Mouse (Mus musculus) hindbrain, embryonic 15.5 days (tissue): ENCODE measurements around the gene Rlbp1. TPM values are rescaled to one million over a fixed set of nuclear protein-coding genes. Genes with fewer than 3 reads are reported as not detected.

ENCODE experiments used
- ATAC-seq: fragments of 200-750 bp; cut with Nextera tagmentation; 2 replicates; pipeline ENCODE4 v1.8.0; 2017; ENCODE audit warnings: low read depth, moderate number of reproducible peaks, moderate TSS enrichment; ENCODE audit not compliant: low FRiP score
- H3K27ac ChIP-seq: fragments of 300-500 bp; sonication (generic); replicated peaks from 2 replicates; pipeline ENCODE4 v1.5.1; 2015; ENCODE audit warnings: mild to moderate bottlenecking, inconsistent platforms
- H3K27me3 ChIP-seq: fragments of 300-500 bp; sonication (generic); 2 replicates; pipeline ENCODE4 v1.6.1; 2015; ENCODE audit warnings: control low read depth, inconsistent platforms
- H3K36me3 ChIP-seq: fragments of 300-500 bp; sonication (generic); 2 replicates; pipeline ENCODE4 v1.6.1; 2015; ENCODE audit warnings: control low read depth, inconsistent platforms
- H3K4me1 ChIP-seq: fragments of 300-500 bp; sonication (generic); replicated peaks from 2 replicates; pipeline ENCODE4 v1.6.1; 2015; ENCODE audit warnings: control low read depth, inconsistent platforms
- H3K4me2 ChIP-seq: fragments of 300-500 bp; sonication (generic); 2 replicates; pipeline ENCODE4 v1.6.1; 2015; ENCODE audit warnings: moderate library complexity, mild to moderate bottlenecking, inconsistent platforms
- H3K4me3 ChIP-seq: fragments of 300-500 bp; sonication (generic); 2 replicates; pipeline ENCODE4 v1.5.1; 2015; ENCODE audit warnings: mild to moderate bottlenecking, inconsistent platforms
- H3K9ac ChIP-seq: fragments of 300-500 bp; sonication (generic); 2 replicates; pipeline ENCODE4 v1.6.1; 2015; ENCODE audit warnings: inconsistent platforms
- H3K9me3 ChIP-seq: fragments of 300-500 bp; sonication (generic); 2 replicates; pipeline ENCODE4 v1.6.1; 2016; ENCODE audit warnings: control low read depth, inconsistent platforms
- WGBS: fragments of 180-500 bp; shearing (Covaris S2); methylation state at CpG from one replicate; pipeline ENCODE4 v1.1.7; 2015; 5-methylcytosine and 5-hydroxymethylcytosine counted together
- polyA plus RNA-seq: library from polyadenylated mRNA; unstranded; fragments of >200 nt; fragmentation: Nextera tagmentation; extraction: Ambion mirVana; gene quantifications from 2 replicates; pipeline ENCODE4 v1.2.1, GENCODE M21; 2015

Rlbp1 gene
- polyA plus RNA-seq, 1 experiment from 2014 or later, result 23.0 TPM

DNA sequence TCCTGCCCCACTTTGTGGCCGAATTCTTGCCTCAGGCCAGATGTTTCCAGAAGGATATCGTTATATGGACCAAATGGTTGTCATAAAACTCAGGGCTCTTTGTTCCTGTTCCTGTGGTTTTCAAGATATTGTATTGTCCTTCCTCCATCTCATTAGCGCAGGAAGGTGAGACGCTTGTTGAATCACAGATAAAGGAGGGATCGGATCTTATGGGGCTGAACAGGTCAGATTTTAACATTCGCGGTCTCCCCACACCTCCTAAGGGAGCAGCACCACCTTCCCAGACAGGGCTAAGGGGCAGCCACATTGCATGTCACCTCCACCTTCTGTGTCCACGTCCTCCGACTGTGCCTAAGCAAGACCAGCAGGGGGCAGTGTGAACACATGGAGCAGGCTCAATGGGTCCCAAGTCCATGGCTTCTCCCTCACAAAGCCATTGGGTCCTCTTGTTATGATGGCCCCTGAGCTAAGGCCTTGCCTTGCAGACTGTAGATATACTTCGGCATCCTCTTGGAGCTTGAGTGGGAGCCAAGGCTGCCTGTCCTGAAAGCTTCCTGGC is 15.4 kb downstream of the Rlbp1 start:
- Histone ChIP-seq H3K36me3 (no peaks in the 10 kb centered on the region), H3K4me3 (no peak overlapping the region), H3K27ac (no peak overlapping the region), H3K4me1 (no peaks in the 10 kb centered on the region), H3K9me3 (no peaks in the 10 kb centered on the region), H3K27me3 (no peaks in the 10 kb centered on the region), H3K4me2 (no peak overlapping the region), H3K9ac (no peak overlapping the region)
- WGBS, result 47% methylated on average over 10 of the region's 10 CpGs
- ATAC-seq, result peak; percentile 68

DNA sequence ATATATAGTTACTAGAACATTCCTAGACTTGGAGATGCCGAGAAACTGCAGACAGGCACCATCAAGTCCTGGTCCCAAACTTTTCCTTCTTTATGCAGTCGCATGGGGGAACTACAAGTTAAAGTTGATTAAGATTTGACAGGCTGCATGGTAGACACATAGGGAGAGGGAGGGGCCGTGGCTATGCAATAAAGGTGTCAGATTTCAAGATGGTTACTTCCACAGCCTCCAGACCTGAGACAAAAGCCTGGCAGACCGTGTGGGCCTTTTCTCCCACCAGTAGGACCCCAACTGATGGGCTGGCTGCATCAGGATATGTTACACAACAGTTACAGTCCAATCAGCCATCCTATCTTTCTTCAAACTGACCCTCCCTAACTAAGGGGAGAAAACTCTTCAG is 17.4 kb downstream of the Rlbp1 start:
- H3K36me3 ChIP-seq, result no peaks in the 10 kb centered on the region
- no peak overlapping the region for H3K9ac ChIP-seq
- no peak overlapping the region for H3K27ac ChIP-seq
- 48% methylated on average over 4 of the region's 4 CpGs for WGBS
- H3K4me2 ChIP-seq, result no peak overlapping the region
- H3K4me3 ChIP-seq, result no peak overlapping the region
- H3K27me3 ChIP-seq, result no peaks in the 10 kb centered on the region
- no peaks in the 10 kb centered on the region for H3K4me1 ChIP-seq
- no peak for ATAC-seq
- no peaks in the 10 kb centered on the region for H3K9me3 ChIP-seq

DNA sequence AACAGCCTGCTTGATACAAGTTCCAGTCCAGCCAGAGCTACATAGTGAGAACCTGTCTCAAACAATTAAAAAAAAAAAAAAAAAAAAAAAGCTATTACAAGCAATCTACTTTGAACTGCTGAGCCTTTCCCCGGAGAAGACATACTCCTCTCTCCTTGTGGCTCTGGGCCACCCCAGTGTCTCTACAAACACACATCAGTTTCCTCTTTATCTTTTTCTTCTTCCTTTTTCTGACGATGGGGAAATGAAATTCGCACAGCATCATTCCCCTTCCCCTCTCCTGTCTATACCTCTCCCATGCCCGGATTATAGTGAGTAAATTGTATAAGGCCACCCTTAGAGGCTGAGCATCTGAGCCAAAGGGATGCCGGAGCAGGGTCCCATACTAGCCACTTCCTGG is 18.2 kb downstream of the Rlbp1 start:
- peaks cover 4% of the 10 kb centered on the region for H3K4me1 ChIP-seq
- ATAC-seq, result no peak

DNA sequence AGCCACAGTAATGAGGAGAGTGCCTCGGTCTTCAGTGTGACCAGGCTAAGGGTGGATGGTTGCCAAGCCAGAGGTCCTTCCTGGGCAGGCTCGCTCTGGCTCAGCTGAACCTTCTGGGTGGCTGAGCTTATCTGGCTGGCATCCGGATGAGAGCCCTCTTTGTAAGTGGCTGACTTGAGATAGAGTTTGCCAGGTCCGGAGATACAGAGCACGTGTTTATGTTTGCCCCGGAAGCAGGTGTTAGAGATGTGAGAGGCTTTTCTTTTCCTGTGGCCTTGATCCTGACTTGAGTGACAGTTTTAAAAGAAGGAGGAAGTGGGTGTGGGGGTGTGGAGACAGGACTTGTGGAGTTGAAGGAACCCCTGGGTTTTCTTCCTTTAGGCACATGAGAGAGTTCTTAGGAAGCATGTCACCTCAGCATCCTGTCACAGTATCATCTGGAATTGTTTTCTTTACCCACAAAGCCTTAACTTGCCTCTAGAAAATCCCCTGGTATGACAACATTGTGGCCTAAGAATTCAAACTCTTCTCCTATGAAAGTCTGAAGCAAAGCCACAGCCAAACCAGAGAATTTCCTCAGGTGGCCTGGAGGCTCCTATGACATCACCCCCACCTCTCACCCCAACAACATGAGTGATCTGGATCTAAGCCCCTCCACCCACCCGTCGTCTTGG is 23.3 kb downstream of the Rlbp1 start:
- H3K4me1 ChIP-seq, result peaks cover 22% of the 10 kb centered on the region
- no peak overlapping the region for H3K4me3 ChIP-seq
- H3K9me3 ChIP-seq, result no peaks in the 10 kb centered on the region
- 67% methylated on average over 8 of the region's 8 CpGs for WGBS
- 0 out of 2 replicates have a peak, but pooled peaks cover 15% of the 10 kb centered on the region for H3K36me3 ChIP-seq
- no peaks in the 10 kb centered on the region for H3K27me3 ChIP-seq
- H3K27ac ChIP-seq, result peak overlapping the region; percentile 76
- no peak overlapping the region for H3K4me2 ChIP-seq
- no peak overlapping the region for H3K9ac ChIP-seq
- ATAC-seq, result peak; percentile 44

More for the DNA sequence above, 18.2 kb downstream of the Rlbp1 start:
- Histone ChIP-seq H3K9me3 (no peaks in the 10 kb centered on the region), H3K27me3 (no peaks in the 10 kb centered on the region), H3K27ac (no peak overlapping the region), H3K4me2 (no peak overlapping the region), H3K36me3 (no peaks in the 10 kb centered on the region), H3K9ac (no peak overlapping the region), H3K4me3 (no peak overlapping the region)
- 91% methylated on average over 5 of the region's 5 CpGs for WGBS

DNA sequence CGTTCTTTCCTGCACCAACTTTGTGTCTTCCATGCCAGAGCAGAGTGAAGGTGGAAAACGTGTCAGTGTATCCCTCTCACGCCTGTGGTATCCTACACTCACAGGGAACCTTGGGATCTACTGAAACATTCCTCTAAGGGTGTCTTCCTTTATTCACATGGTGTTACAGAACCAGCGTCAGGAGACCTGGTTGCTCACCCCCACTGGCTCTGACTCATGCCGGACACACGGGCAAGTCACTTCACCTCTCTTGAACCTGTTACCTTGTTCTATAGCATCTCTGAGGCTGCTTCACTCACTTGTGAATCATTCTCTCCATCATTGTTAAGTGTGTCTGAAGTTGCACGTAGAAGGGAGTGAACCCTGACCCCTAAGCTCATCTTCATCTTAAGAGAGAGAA is 24.0 kb downstream of the Rlbp1 start:
- no peak for ATAC-seq
- Histone ChIP-seq H3K4me3 (no peak overlapping the region), H3K9ac (no peak overlapping the region), H3K36me3 (peaks cover 21% of the 10 kb centered on the region; the same call in 1 of the 2 replicates), H3K27me3 (no peaks in the 10 kb centered on the region), H3K9me3 (no peaks in the 10 kb centered on the region), H3K27ac (peak overlapping the region; percentile 76), H3K4me1 (peaks cover 22% of the 10 kb centered on the region), H3K4me2 (no peak overlapping the region)
- 80% methylated on average over 7 of the region's 7 CpGs for WGBS

DNA sequence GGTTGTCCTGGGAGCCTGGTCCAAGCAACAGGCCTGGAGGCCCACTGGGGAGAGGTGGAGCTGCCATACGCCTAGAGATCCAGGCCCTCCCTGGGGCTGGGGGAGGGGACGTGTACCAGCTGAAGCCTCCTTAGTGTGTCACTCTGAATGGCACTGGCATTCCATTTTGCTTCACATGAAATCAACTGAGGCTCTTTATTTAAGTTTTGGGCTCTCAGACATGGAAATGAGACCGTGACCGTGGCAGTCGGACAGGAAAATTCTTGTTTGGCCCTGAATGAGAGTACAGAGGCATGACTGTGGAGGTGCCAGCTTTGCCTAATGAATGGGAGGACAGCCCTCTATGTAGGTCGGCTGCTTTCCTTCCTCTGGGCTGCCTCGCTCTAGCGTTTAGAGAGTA is 24.6 kb downstream of the Rlbp1 start:
- Histone ChIP-seq H3K27me3 (no peaks in the 10 kb centered on the region), H3K9me3 (no peaks in the 10 kb centered on the region), H3K9ac (no peak overlapping the region), H3K4me2 (no peak overlapping the region), H3K27ac (peak overlapping the region; percentile 76), H3K4me1 (peaks cover 22% of the 10 kb centered on the region), H3K4me3 (no peak overlapping the region), H3K36me3 (peaks cover 23% of the 10 kb centered on the region; the same call in 1 of the 2 replicates)
- 49% methylated on average over 8 of the region's 8 CpGs for WGBS
- peak; percentile 89 for ATAC-seq

DNA sequence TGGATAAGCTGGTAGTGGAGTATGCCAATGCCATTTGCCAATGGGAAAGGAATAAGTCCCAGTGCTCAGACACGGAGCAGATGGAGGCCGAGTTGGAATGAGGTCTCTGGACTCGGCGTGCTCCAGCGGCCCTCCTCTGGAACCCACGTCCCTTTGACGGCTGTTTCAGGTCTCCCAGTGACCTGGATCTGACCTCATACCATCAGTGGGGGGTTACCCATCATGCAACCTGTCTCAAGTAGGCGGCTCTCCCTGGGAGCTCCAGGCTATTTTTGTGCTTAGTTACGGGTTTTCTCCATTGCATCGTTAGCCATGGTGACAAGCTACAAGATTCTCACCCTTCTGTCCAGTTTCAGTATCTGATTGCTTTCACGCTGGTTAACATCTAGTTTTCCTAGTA is 26.8 kb downstream of the Rlbp1 start:
- Histone ChIP-seq H3K4me3 (no peak overlapping the region), H3K9me3 (no peaks in the 10 kb centered on the region), H3K27me3 (no peaks in the 10 kb centered on the region), H3K9ac (no peak overlapping the region), H3K4me2 (no peak overlapping the region), H3K27ac (peak overlapping the region; percentile 76), H3K36me3 (peaks cover 38% of the 10 kb centered on the region), H3K4me1 (peaks cover 22% of the 10 kb centered on the region)
- ATAC-seq, result no peak
- 48% methylated on average over 11 of the region's 11 CpGs for WGBS

DNA sequence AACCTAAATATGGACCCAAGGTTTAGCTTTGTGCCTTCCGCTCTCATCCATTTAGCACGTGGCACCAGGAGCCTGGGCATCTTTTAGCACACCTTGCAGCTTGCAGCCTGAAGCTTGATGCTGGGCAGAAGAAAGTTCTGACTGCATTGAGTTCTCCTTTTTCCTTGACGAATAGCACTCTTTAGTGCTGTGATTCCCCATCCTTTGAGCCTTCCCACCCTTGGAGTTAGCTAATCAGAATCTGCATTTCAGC is 27.7 kb downstream of the Rlbp1 start:
- H3K27ac ChIP-seq, result 0 out of 2 replicates have a peak overlapping the region, but pooled peaks have one; percentile 51

DNA sequence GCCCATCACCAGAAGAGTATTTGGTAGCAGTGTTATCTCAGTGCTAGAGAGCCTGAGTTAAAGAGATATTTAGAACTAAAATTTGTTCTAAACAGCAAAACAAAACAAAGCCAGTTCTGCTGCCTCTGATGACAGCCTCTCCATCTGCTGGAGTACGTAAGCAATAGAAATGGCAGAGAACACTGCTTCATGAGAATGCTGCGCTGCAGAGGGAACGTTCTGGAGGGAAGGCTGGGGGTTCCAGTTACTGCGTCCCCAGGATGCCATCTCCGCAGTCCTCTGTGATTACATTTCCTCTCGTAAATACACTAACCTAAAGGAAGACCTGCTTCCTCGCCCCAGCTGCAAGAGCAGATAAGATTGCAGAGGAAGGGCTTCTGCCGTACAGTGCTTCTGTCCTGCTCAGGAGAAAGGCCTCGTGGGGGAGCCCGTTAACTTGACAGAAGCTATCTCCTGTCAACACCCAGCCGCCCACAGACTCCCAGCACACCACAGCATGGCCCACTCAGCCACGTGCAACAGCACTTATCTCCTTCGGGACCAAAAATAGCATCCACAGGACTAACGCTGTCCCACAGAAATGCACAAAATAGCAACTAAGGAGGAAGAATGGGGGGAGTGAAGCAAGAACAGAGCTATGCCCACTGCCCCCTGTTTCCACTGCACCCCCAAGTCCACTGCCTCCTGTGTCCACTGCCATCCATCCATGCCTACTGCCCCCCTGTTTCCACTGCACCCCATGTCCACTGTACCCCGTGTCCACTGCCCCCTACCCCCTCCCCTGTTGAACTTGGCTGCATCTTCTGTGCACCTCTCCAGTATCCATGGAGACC is 28.3 kb downstream of the Rlbp1 start:
- H3K4me3 ChIP-seq, result no peak overlapping the region
- H3K36me3 ChIP-seq, result peaks cover 50% of the 10 kb centered on the region
- H3K27me3 ChIP-seq, result no peaks in the 10 kb centered on the region
- H3K9me3 ChIP-seq, result no peaks in the 10 kb centered on the region
- H3K4me1 ChIP-seq, result peaks cover 18% of the 10 kb centered on the region
- H3K27ac ChIP-seq, result peak overlapping the region; percentile 51; the same call in 1 of the 2 replicates
- 62% methylated on average over 15 of the region's 15 CpGs for WGBS
- no peak for ATAC-seq
- no peak overlapping the region for H3K9ac ChIP-seq
- no peak overlapping the region for H3K4me2 ChIP-seq

More for the DNA sequence above, 27.7 kb downstream of the Rlbp1 start:
- Histone ChIP-seq H3K36me3 (peaks cover 45% of the 10 kb centered on the region), H3K9ac (no peak overlapping the region), H3K27me3 (no peaks in the 10 kb centered on the region), H3K4me2 (no peak overlapping the region), H3K9me3 (no peaks in the 10 kb centered on the region), H3K4me1 (peaks cover 21% of the 10 kb centered on the region), H3K4me3 (no peak overlapping the region)
- no peak for ATAC-seq
- 70% methylated on average over 3 of the region's 3 CpGs for WGBS

DNA sequence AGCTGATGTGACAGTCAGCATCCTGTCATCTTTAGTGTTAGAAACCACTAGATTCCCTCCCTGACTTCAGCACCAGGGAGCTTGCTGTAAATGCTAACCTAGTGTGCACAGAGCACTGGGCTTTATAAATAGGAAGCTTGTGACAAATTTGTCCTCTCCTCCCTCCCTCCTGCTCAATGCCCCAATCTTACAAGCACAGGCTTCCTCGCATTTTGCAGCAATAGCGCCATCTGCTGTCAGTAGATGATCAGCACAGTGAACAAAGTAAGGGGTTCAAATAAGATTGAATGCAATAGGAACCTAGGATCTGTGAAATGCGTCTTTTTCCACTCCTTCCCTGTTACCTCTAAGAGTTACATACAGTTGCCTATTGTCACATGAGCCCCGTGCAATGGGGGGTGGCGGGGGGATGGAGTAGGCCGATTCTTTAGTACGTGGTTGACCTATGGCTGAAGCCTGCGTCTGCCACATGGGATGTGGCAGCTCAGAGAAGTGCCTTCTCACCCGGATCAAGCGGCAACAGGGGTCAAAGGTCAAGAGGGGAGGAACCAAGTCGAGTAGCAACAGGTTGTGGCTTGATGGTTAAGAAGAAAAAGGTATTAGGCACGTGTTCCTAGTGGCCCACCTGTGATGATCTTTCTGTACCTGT is 37.0 kb downstream of the Rlbp1 start:
- ATAC-seq, result peak; percentile 65; the same call in 1 of the 2 replicates
- no peaks in the 10 kb centered on the region for H3K9me3 ChIP-seq

DNA sequence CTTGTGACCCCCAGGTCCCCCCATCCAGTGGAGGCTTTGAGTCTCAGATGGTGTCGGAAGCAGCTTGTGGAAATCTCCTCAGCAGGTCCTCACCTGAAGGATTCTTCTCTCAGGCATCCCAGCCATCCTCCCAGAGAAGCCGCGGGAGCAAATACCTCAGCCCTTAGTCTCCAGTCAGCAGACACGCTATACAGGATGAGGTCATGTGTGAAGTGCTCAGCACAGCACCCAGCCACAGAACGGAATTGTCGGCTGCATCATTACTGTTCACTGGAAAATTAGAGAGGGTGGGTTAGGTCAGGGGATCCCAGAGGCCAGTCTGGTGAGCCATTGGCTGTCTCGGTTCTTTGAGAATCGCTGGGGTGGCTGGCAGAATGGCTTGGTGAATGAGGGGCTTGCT is 38.0 kb downstream of the Rlbp1 start:
- H3K36me3 ChIP-seq, result peaks cover 33% of the 10 kb centered on the region
- ATAC-seq, result no peak
- 0 out of 2 replicates have a peak, but pooled peaks cover 3% of the 10 kb centered on the region for H3K4me1 ChIP-seq
- no peaks in the 10 kb centered on the region for H3K27me3 ChIP-seq
- no peak overlapping the region for H3K27ac ChIP-seq
- no peak overlapping the region for H3K4me2 ChIP-seq
- no peaks in the 10 kb centered on the region for H3K9me3 ChIP-seq
- no peak overlapping the region for H3K9ac ChIP-seq
- 90% methylated on average over 8 of the region's 8 CpGs for whole genome bisulfite sequencing
- no peak overlapping the region for H3K4me3 ChIP-seq

More for the DNA sequence above, 37.0 kb downstream of the Rlbp1 start:
- Histone ChIP-seq H3K4me3 (no peak overlapping the region), H3K4me1 (0 out of 2 replicates have a peak, but pooled peaks cover 3% of the 10 kb centered on the region), H3K36me3 (peaks cover 41% of the 10 kb centered on the region), H3K27ac (0 out of 2 replicates have a peak overlapping the region, but pooled peaks have one; percentile 57), H3K9ac (no peak overlapping the region), H3K4me2 (no peak overlapping the region), H3K27me3 (no peaks in the 10 kb centered on the region)
- 40% methylated on average over 12 of the region's 12 CpGs for WGBS
